Mouse (Mus musculus): ENCODE results near the gene Slc5a4b. TPM values are rescaled to one million over a fixed set of nuclear protein-coding genes. Genes with fewer than 3 reads are reported as not detected.

Slc5a4b gene
- not detected in 2 replicates for polyA plus RNA-seq (2015; fragmentation: Nextera tagmentation; extraction: Ambion mirVana)

- Histone ChIP-seq H3K9me3 (no peaks in the 10 kb centered on the region), H3K4me1 (no peaks in the 10 kb centered on the region; the same call in 1 of the 2 replicates)
- 88% methylated on average over 4 of the region's 4 CpGs for WGBS
These were observed at the start of gene Slc5a4b for GRCm38 (mm10) chr10:76110861-76111260. Gene Slc5a4b, minus strand, starts transcription at chr10:76110961.

DNA sequence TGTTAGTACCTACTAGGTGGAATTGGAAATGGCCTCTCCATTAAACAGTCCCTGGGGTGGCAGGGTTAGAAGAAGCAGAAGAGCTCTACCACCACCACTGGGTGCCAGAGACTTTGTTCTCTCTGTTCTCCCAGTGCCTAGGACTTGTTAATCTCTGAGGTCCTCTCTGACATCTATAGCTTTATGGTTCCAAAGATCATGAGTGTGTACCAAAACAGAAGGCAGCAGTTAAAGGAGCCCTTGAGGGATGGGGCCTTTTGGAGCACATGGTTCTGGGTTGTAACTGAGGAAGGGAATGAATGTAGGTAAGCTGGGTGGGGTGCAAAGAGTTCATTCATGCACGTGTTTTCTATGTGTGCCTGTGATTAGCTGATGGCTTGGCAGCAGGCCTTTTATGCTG lies 47.2 kb upstream of the Slc5a4b start:
- WGBS = 54% methylated on average over 1 of the region's 1 CpGs
- ATAC-seq (ENCODE audit: insufficient number of reproducible peaks, low FRiP score, low TSS enrichment, low read depth) = no peak
- H3K27me3 ChIP-seq = no peaks in the 10 kb centered on the region
- H3K4me3 ChIP-seq = no peak overlapping the region
- no peak overlapping the region for H3K27ac ChIP-seq
- no peak overlapping the region for H3K9ac ChIP-seq
- no peaks in the 10 kb centered on the region for H3K9me3 ChIP-seq
- H3K4me2 ChIP-seq = no peak overlapping the region
- no peaks in the 10 kb centered on the region for H3K36me3 ChIP-seq
- H3K4me1 ChIP-seq = no peaks in the 10 kb centered on the region

More at GRCm38 (mm10) chr10:76110861-76111260, at the start of gene Slc5a4b:
- Histone ChIP-seq H3K36me3 (no peaks in the 10 kb centered on the region), H3K27ac (no peak within 1 kb of the TSS), H3K9ac (no peak within 1 kb of the TSS), H3K27me3 (no peaks in the 10 kb centered on the region), H3K4me2 (no peak within 1 kb of the TSS), H3K4me3 (no peak within 1 kb of the TSS)
- no peak for ATAC-seq (ENCODE audit: insufficient number of reproducible peaks, low FRiP score, low TSS enrichment, low read depth)

DNA sequence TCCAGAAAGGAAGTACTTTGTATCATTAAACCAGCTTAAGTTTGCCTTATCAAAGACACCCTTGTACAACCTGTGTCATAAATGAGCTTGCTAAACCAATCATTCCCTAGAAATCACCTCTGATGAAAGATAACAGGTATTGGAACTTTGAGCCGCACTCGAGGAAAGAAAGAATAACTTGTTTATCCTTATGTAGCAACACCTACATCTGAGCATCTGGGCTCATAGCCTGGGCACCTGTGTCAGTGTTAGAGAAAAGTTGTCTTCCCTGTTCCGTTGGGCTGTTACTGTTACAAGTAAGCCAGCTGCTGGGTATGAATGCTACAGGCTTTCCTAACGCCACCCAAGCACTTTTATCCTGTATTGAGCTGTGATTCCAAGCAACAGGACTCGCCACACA lies 46.8 kb upstream of the Slc5a4b start:
- no peaks in the 10 kb centered on the region for H3K27me3 ChIP-seq
- no peaks in the 10 kb centered on the region for H3K9me3 ChIP-seq
- no peak overlapping the region for H3K27ac ChIP-seq
- H3K4me1 ChIP-seq = no peaks in the 10 kb centered on the region
- H3K36me3 ChIP-seq = no peaks in the 10 kb centered on the region
- no peak for ATAC-seq (ENCODE audit: insufficient number of reproducible peaks, low FRiP score, low TSS enrichment, low read depth)
- no peak overlapping the region for H3K9ac ChIP-seq
- H3K4me3 ChIP-seq = no peak overlapping the region
- WGBS = 77% methylated on average over 5 of the region's 5 CpGs
- H3K4me2 ChIP-seq = no peak overlapping the region

- Histone ChIP-seq H3K27me3 (no peaks in the 10 kb centered on the region), H3K4me1 (no peaks in the 10 kb centered on the region), H3K36me3 (no peaks in the 10 kb centered on the region), H3K9ac (no peak overlapping the region), H3K4me2 (no peak overlapping the region), H3K9me3 (no peaks in the 10 kb centered on the region), H3K27ac (no peak overlapping the region), H3K4me3 (no peak overlapping the region)
- no peak for ATAC-seq (ENCODE audit: insufficient number of reproducible peaks, low FRiP score, low TSS enrichment, low read depth)
- 84% methylated on average over 7 of the region's 7 CpGs for WGBS
These were observed 45.1 kb upstream of the Slc5a4b start for GRCm38 (mm10) chr10:76155911-76156310.

DNA sequence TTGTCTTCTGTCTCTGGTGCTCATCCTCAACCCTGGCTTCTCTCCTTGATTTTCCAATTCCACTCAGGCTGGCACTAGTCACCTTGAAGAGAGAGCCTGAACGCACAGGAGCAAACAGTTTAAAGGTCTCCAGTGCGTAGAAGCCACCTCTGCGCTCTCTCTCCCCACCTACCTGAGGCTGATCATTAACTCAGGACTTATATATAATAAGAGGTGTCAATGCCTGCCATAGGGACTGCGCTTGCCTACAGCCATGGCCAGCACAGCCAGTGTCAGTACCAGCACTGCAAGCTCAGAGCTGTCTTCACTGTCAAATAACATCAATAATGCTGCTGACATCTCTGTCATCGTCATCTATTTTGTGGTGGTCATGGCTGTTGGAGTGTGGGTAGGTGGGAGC lies 36.5 kb upstream of the Slc5a4b start, which contains the start of gene Slc5a4a:
TSS of gene Slc5a4a (plus strand) at position 174 of the 400 bp plus-strand sequence.
- no peaks in the 10 kb centered on the region for H3K4me1 ChIP-seq
- H3K4me2 ChIP-seq = no peak within 1 kb of the TSS
- no peak within 1 kb of the TSS for H3K9ac ChIP-seq
- no peaks in the 10 kb centered on the region for H3K36me3 ChIP-seq
- no peak within 1 kb of the TSS for H3K27ac ChIP-seq
- H3K27me3 ChIP-seq = no peaks in the 10 kb centered on the region
- no peak for ATAC-seq (ENCODE audit: insufficient number of reproducible peaks, low FRiP score, low TSS enrichment, low read depth)
- no peaks in the 10 kb centered on the region for H3K9me3 ChIP-seq
- WGBS = 92% methylated on average over 5 of the region's 5 CpGs
- no peak within 1 kb of the TSS for H3K4me3 ChIP-seq

DNA sequence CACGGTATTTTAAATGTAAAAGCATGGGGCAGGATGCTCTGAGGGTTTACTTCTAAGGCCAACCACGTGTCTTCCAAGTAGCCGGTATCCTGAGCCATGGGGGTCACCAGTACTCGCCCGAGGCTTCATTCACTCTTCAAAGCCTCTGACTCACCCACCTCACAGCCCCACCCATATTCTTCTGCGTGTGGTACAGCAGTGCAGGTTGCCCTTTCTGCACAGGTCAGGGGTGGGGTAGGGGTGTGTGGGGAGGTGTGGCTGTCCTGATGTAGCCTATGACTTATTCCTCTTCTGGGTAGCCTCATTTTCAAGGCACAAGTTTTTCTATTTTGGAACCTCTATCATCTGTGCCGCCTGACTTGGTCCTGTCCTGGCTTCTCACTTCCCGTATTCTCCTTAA lies 36.1 kb upstream of the Slc5a4b start:
- Histone ChIP-seq H3K9ac (no peak overlapping the region), H3K4me1 (no peaks in the 10 kb centered on the region), H3K4me2 (no peak overlapping the region), H3K27me3 (no peaks in the 10 kb centered on the region), H3K9me3 (no peaks in the 10 kb centered on the region), H3K27ac (no peak overlapping the region), H3K4me3 (no peak overlapping the region), H3K36me3 (no peaks in the 10 kb centered on the region)
- 55% methylated on average over 8 of the region's 8 CpGs for WGBS
- no peak for ATAC-seq (ENCODE audit: insufficient number of reproducible peaks, low FRiP score, low TSS enrichment, low read depth)

- H3K4me3 ChIP-seq = no peak overlapping the region
- H3K9ac ChIP-seq = no peak overlapping the region
- H3K4me1 ChIP-seq = no peaks in the 10 kb centered on the region
- H3K36me3 ChIP-seq = no peaks in the 10 kb centered on the region
- H3K9me3 ChIP-seq = no peaks in the 10 kb centered on the region
- WGBS = 70% methylated on average over 2 of the region's 2 CpGs
- H3K4me2 ChIP-seq = no peak overlapping the region
- no peaks in the 10 kb centered on the region for H3K27me3 ChIP-seq
- no peak overlapping the region for H3K27ac ChIP-seq
- no peak for ATAC-seq (ENCODE audit: insufficient number of reproducible peaks, low FRiP score, low TSS enrichment, low read depth)
These were observed 25.6 kb upstream of the Slc5a4b start for GRCm38 (mm10) chr10:76136318-76136717.

GRCm38 (mm10) chr10:76132506-76132905 lies 21.7 kb upstream of the Slc5a4b start:
- no peak for ATAC-seq (ENCODE audit: insufficient number of reproducible peaks, low FRiP score, low TSS enrichment, low read depth)
- no peak overlapping the region for H3K9ac ChIP-seq
- H3K9me3 ChIP-seq = no peaks in the 10 kb centered on the region
- H3K4me1 ChIP-seq = no peaks in the 10 kb centered on the region
- H3K27me3 ChIP-seq = no peaks in the 10 kb centered on the region
- 66% methylated on average over 4 of the region's 4 CpGs for WGBS
- no peak overlapping the region for H3K27ac ChIP-seq
- H3K36me3 ChIP-seq = no peaks in the 10 kb centered on the region
- no peak overlapping the region for H3K4me2 ChIP-seq
- no peak overlapping the region for H3K4me3 ChIP-seq

- Histone ChIP-seq H3K27me3 (no peaks in the 10 kb centered on the region), H3K27ac (no peak overlapping the region), H3K9ac (no peak overlapping the region), H3K4me1 (no peaks in the 10 kb centered on the region), H3K9me3 (no peaks in the 10 kb centered on the region), H3K4me3 (no peak overlapping the region), H3K4me2 (no peak overlapping the region), H3K36me3 (no peaks in the 10 kb centered on the region)
- 83% methylated on average over 5 of the region's 5 CpGs for WGBS
- ATAC-seq (ENCODE audit: insufficient number of reproducible peaks, low FRiP score, low TSS enrichment, low read depth) = no peak
These were observed 10.7 kb upstream of the Slc5a4b start for GRCm38 (mm10) chr10:76121495-76121894.

DNA sequence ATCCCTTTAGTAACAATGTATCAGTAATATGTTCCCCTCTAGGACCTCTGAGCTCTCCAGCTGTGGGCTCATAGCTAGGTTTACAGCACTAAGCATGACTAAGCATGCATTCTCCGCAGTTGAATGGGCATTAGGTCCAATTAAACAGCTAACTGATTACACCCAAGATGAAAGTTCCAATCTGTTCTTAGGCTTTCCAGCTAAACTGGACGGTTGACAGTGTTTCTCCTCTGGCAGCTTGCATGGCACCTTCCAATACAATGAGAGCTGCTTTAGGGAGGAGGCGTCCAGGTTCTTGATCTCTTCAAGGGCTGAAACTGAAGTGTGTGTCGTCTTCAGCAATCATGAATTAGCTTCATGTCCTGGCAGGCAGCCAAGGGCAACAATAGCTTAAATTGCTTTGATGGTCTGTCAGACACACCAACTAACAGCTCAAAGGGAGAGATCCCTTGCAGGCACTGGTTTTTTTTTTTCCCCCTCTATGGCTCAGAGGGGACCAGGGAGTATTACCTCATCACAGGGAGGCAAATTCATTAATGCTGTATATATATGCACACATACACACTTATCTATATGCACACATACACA lies 9.5 kb upstream of the Slc5a4b start:
- 44% methylated on average over 4 of the region's 4 CpGs for WGBS
- ATAC-seq (ENCODE audit: insufficient number of reproducible peaks, low FRiP score, low TSS enrichment, low read depth) = no peak
- H3K27me3 ChIP-seq = no peaks in the 10 kb centered on the region
- H3K27ac ChIP-seq = no peak overlapping the region
- H3K9ac ChIP-seq = no peak overlapping the region
- H3K9me3 ChIP-seq = no peaks in the 10 kb centered on the region
- no peak overlapping the region for H3K4me3 ChIP-seq
- H3K4me1 ChIP-seq = no peaks in the 10 kb centered on the region
- H3K4me2 ChIP-seq = no peak overlapping the region
- no peaks in the 10 kb centered on the region for H3K36me3 ChIP-seq

DNA sequence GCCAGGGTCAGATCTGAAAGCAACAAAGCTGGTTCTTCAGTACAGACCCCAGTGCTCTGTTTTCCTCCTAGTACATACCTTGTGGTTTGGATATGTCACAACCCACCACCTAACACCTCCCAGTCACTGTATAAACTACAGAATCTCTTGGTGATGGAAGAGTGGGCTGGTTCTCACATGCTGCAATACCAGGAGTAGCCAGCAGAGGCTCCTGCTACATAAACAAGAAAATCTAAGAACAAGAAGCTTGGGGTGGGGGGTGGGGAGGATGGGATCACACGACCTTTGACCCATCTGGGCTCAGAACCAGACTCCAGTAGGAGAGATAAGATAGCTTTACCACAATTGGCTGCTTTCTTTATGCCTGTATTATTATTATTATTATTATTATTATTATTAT lies 8.0 kb upstream of the Slc5a4b start:
- H3K4me2 ChIP-seq = no peak overlapping the region
- WGBS = 19% methylated on average over 1 of the region's 1 CpGs
- H3K9ac ChIP-seq = no peak overlapping the region
- no peaks in the 10 kb centered on the region for H3K9me3 ChIP-seq
- no peaks in the 10 kb centered on the region for H3K36me3 ChIP-seq
- no peaks in the 10 kb centered on the region for H3K4me1 ChIP-seq
- no peak for ATAC-seq (ENCODE audit: insufficient number of reproducible peaks, low FRiP score, low TSS enrichment, low read depth)
- H3K27me3 ChIP-seq = no peaks in the 10 kb centered on the region
- no peak overlapping the region for H3K27ac ChIP-seq
- H3K4me3 ChIP-seq = no peak overlapping the region

DNA sequence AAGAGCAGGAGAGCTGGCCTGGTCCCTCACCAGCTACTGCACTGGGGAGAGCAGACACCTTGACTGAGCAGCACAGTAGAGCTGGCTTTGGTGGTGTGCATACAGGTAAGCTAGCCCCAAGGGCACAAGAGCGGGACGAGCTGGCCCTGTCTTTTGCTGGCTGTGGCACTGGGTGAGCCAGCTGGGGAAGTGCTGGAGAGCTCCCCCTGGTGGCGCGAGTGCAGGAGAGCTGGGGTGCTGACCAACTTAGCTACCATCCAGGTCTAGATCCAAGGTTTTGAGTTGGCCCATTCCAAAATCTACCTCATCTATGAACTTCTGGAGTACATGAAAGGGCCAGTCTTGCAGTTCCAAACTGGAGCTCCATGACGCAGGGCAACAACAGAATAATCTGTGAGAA lies 7.2 kb upstream of the Slc5a4b start:
- WGBS = 28% methylated on average over 5 of the region's 5 CpGs
- Histone ChIP-seq H3K9me3 (no peaks in the 10 kb centered on the region), H3K36me3 (no peaks in the 10 kb centered on the region), H3K4me1 (no peaks in the 10 kb centered on the region), H3K27ac (no peak overlapping the region), H3K4me2 (no peak overlapping the region), H3K9ac (no peak overlapping the region), H3K27me3 (no peaks in the 10 kb centered on the region), H3K4me3 (no peak overlapping the region)
- ATAC-seq (ENCODE audit: insufficient number of reproducible peaks, low FRiP score, low TSS enrichment, low read depth) = no peak

GRCm38 (mm10) chr10:76097368-76097767 lies 13.4 kb downstream of the Slc5a4b start:
- H3K4me1 ChIP-seq = no peaks in the 10 kb centered on the region
- H3K27me3 ChIP-seq = no peaks in the 10 kb centered on the region
- no peak overlapping the region for H3K4me3 ChIP-seq
- H3K27ac ChIP-seq = no peak overlapping the region
- WGBS = 57% methylated on average over 9 of the region's 9 CpGs
- H3K9ac ChIP-seq = no peak overlapping the region
- H3K4me2 ChIP-seq = no peak overlapping the region
- H3K36me3 ChIP-seq = no peaks in the 10 kb centered on the region
- H3K9me3 ChIP-seq = no peaks in the 10 kb centered on the region
- ATAC-seq (ENCODE audit: insufficient number of reproducible peaks, low FRiP score, low TSS enrichment, low read depth) = no peak
